Mouse (Mus musculus) bone marrow macrophage, adult 2 months (primary cell): Measurements from ENCODE around the gene Gng7. TPM values are rescaled to one million over a fixed set of nuclear protein-coding genes. Genes with fewer than 3 reads are reported as not detected.
A peak's percentile ranks its signal among the peaks of the same experiment; 100 is the strongest.
"Not testable (repeated sequence)": the region's sequence is repeated elsewhere in the genome, so short reads cannot be mapped to it uniquely, and the experiment has no call there.

ENCODE experiments used
- H3K27ac ChIP-seq: 2 replicates; pipeline ENCODE4 v1.5.1; 2012; ENCODE audit warnings: low read depth, low read length; ENCODE audit not compliant: insufficient read depth
- H3K4me1 ChIP-seq: 2 replicates; pipeline ENCODE4 v1.6.1; 2012; ENCODE audit warnings: low read length; ENCODE audit not compliant: control insufficient read depth, insufficient read depth
- H3K4me3 ChIP-seq: 2 replicates; pipeline ENCODE4 v1.5.1; 2012; ENCODE audit warnings: mild to moderate bottlenecking, low read length, moderate library complexity; ENCODE audit not compliant: insufficient read depth
- CTCF ChIP-seq: IDR thresholded peaks from 2 replicates; pipeline ENCODE4 v1.5.1; 2012; ENCODE audit warnings: low read depth, mild to moderate bottlenecking, low read length, moderate library complexity
- POLR2A ChIP-seq: IDR thresholded peaks from 2 replicates; pipeline ENCODE4 v1.6.1; 2012; ENCODE audit warnings: mild to moderate bottlenecking, low read depth, low read length, borderline replicate concordance
- polyA plus RNA-seq: library from polyadenylated mRNA; stranded (reverse); fragments of >200 nt; gene quantifications from 2 replicates; pipeline ENCODE4 v1.2.4, GENCODE M21; 2012; ENCODE audit not compliant: missing spikeins, insufficient read depth, insufficient read length

Gene Gng7
- polyA plus RNA-seq, 1 experiment = 4.6 TPM

DNA sequence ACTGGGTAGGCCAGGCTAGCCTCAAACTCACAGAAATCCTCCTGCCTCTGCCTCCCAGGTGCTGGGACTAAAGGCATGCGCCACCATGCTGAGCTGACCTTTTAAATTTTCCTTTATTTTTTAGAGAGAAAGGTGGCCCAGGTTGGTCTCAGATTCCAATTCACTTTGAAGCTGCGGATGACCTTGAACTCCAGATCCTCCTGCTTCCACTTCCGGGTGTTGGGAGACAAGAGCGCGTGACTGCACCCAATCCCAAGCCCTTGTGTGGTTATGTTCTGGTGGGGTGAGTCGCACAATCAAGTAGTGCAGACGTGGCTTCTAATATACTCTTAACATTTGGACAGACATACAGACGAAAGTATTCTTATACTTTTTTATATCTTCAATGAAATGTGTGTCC lies 18.2 kb downstream of the Gng7 start:
- Histone ChIP-seq H3K27ac (no peak overlapping the region), H3K4me1 (peaks cover 4% of the 10 kb centered on the region; the same call in 1 of the 2 replicates), H3K4me3 (no peak overlapping the region)
- no peak for TF ChIP-seq CTCF
- no peak for TF ChIP-seq POLR2A

DNA sequence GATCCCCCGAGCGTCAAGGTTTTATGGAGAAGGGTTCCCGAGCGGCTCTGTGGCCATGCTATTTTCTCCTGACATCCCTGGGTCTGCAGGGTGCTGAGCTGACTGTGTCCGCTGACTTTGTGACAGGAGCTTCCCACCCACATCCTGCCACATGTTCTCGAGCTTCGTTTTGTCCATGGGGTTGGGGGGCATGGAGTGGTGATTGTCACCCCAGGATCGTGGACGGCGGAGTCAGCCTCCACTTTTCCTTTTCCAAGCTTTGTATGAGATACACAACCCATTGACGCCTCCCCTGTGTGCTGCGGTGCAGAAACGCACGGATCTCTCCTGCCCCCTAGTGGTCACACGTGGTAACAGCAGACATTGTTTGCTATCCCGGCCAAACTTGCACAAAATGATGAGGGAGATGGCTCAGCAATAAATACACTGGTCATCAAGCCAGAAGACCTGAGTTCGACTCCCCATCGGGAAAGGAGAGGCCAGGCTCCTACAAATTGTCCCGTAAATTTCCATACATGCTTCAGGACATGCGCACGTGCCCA lies 19.6 kb downstream of the Gng7 start:
- peak; percentile 97 for TF ChIP-seq CTCF
- TF ChIP-seq POLR2A = no peak
- H3K4me3 ChIP-seq = peak overlapping the region; percentile 29; the same call in 1 of the 2 replicates
- H3K27ac ChIP-seq = no peak overlapping the region
- peaks cover 4% of the 10 kb centered on the region; the same call in 1 of the 2 replicates for H3K4me1 ChIP-seq

DNA sequence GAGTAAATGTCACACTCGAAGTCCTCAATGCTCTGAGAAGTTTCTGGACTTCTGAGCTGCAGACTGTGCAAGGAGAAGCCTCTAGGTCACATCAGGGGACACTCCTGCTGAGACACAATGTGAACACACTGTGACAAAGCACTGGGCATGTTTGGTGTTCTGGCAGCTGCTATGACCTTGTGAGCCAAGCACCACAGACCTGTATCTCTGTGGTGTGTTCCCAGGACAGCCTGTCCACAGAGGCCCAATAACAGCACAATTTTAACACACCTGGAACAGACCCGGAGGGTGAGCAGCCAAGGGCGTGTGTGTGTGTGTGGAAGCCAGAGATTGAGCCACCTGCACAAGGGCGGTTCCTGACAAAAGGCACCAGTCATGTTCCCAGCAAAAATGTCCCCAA lies 20.1 kb downstream of the Gng7 start:
- H3K4me3 ChIP-seq = no peak overlapping the region
- no peak overlapping the region for H3K27ac ChIP-seq
- H3K4me1 ChIP-seq = peaks cover 6% of the 10 kb centered on the region
- TF ChIP-seq POLR2A = no peak
- no peak for TF ChIP-seq CTCF

DNA sequence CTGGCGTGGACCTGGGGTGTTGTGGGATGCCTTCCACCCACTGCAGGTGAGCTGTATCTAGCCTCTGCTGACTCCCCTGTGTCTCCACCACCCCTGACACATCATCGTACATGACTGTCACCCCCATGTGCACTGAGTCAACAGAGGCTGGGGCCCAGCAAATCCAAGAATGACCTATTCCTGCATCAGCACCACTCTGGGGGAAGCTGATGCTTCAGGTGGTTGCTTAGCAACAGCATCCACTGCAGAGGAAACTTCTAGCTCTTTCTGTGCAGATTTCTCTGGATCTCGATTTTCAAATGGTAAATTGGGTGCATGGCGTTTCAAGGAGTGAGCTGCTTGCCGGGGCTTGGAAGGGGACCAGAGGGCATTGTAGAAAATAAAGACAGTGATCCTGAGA lies 21.5 kb downstream of the Gng7 start:
- Histone ChIP-seq H3K4me1 (peaks cover 6% of the 10 kb centered on the region), H3K27ac (no peak overlapping the region), H3K4me3 (no peak overlapping the region)
- TF ChIP-seq POLR2A = no peak
- TF ChIP-seq CTCF = no peak

DNA sequence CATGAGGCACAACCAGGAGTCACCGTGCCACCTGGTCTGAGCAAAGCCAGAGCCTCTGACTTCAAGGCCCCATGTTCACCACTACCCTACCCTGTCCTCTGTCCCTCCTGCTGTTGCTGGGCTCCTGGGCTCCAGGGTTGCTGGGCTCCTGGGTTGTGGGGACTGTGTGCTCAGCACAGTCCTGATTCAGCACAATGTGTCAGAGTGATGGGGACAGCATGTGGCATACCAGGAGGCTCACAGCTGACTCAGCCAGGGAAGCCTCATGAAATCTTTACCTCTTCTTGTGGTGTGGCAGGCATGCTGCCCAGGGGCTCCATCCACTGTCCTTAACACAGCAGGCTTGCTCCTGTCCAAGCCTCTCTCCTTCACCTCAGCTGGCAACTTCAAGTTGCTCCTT lies 22.8 kb downstream of the Gng7 start:
- no peak for TF ChIP-seq POLR2A
- TF ChIP-seq CTCF = no peak
- Histone ChIP-seq H3K27ac (no peak overlapping the region), H3K4me1 (peaks cover 12% of the 10 kb centered on the region), H3K4me3 (no peak overlapping the region)

DNA sequence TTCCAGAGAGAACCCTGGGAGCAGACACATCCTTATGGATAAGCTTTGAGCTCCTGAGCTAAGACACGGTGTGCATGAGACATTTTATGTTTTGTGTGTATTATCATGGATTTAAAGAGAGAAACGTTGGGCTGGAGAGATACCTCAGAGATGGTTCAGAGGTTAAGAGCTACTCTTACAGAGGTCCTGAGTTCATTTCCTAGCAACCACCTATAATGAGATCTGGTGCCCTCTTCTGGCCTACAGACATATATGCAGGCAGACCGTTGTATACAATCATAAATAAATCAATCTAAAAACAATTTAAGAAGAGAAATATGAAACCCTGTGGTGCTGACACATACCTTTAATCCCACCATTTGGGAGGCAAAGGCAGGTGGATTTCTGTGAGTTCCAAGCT lies 23.7 kb downstream of the Gng7 start:
- no peak for TF ChIP-seq CTCF
- TF ChIP-seq POLR2A = no peak
- no peak overlapping the region for H3K27ac ChIP-seq
- no peak overlapping the region for H3K4me3 ChIP-seq
- H3K4me1 ChIP-seq = peaks cover 16% of the 10 kb centered on the region

DNA sequence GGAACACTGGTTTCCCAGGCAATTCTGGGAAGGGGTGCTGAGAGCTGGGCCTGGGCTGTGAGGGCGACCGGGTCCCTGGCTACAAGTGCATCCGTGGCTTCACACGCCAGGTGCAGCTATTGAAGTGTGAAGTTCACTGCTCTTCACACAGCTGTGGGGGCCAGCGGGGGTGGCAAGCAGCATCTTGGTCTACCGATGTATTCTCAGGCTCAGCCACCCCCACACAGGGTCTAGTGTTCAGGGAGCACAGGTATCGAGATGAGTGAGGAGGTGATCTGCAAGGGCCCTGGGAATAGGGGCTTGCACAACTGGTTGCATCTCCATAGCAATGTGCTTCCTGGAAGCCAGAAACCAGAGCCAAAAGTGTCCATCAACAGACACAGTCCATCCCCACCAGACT lies 24.3 kb downstream of the Gng7 start:
- no peak overlapping the region for H3K27ac ChIP-seq
- no peak overlapping the region for H3K4me3 ChIP-seq
- TF ChIP-seq POLR2A (no peak), CTCF (no peak)
- H3K4me1 ChIP-seq = peaks cover 16% of the 10 kb centered on the region

DNA sequence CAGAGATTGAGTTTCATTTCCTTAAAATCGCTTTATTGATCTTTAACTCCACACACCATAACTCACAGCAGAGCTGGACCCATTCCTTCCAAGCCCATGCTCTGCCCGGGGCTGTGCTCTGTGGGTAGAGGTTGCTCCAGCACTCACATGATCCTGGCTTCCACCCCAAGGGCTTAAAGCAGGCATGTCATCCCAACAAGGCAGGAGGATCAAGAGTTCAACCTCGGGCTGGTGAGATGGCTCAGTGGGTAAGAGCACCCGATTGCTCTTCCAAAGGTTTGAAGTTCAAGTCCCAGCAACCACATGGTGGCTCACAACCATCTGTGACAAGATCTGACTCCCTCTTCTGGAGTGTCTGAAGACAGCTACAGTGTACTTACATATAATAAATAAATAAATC lies 24.9 kb downstream of the Gng7 start:
- peaks cover 20% of the 10 kb centered on the region for H3K4me1 ChIP-seq
- not testable (repeated sequence) for H3K27ac ChIP-seq, H3K4me3 ChIP-seq

DNA sequence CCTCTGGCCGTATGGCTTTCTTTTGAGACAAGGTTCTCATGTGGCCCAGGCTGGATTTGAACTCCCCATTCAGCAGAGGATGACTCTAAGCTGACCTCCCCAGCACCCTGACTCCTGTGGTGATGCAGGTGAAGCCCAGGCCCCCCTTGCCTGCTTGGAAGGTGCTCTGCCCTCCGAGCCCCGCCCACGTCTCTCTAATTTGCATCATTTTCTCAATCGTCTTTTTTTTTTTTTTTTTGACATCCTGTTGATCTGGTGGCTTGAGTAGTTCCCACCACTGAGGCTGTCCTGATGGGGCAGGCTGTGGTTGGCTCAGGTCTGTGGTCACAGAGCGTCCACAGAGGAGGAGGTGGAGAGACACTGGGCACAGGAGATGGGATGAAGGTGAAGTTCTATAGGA lies 25.3 kb downstream of the Gng7 start:
- no peak for TF ChIP-seq POLR2A
- TF ChIP-seq CTCF = no peak
- H3K4me1 ChIP-seq = peaks cover 24% of the 10 kb centered on the region
- no peak overlapping the region for H3K27ac ChIP-seq
- no peak overlapping the region for H3K4me3 ChIP-seq

DNA sequence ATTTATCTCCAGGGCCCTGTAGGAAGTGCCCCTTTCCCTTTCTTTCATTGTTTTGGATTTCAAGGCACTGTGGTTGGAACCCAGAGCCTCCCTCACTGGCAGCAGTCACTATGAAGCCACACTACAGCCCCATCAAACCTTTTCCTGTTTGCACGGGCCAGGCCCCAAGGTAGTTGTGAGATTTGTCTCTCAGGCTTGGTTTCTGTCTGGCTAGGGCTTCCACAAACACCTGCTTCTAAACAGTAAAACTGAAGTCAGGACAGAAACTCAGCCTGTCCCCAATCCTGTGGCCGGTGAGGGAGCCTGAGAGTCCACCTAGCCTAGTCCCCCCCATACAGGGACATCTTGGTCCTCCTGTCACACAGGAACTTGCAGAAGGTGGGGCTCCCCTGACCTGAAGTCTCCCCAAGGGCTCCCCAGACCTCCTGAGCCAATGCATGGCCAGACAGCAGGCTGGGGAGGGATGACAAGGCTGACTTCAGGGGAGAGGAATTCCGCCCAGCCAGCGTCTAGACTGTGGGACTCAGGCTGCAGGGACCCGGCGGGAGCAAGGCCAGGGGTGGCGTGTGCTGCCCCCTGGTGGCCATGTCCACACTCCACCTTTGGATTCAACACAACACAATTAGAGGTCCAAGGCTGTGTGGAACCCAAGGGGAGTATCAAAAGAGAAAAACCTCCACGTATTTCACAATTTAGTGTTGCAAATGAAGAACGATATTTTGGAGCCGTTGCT lies 26.9 kb downstream of the Gng7 start:
- no peak for TF ChIP-seq POLR2A
- peak; percentile 68 for TF ChIP-seq CTCF
- Histone ChIP-seq H3K27ac (no peak overlapping the region), H3K4me1 (peaks cover 31% of the 10 kb centered on the region), H3K4me3 (no peak overlapping the region)
